Mouse (Mus musculus): ENCODE data around the gene Sh3kbp1. TPM values are rescaled to one million over a fixed set of nuclear protein-coding genes. Genes with fewer than 3 reads are reported as not detected.

Gene Sh3kbp1
- polyA plus RNA-seq, 1 experiment from 2014 or later: 38.7 TPM

GRCm38 (mm10) chrX:159973730-159974129 is 346.7 kb downstream of the Sh3kbp1 start:
- H3K9me3 ChIP-seq (ENCODE audit: control insufficient read depth, low read length): no peaks in the 10 kb centered on the region
- peak; percentile 55 for DNase-seq (ENCODE audit: low spot score)
- WGBS: 32% methylated on average over 5 of the region's 5 CpGs
- no peaks in the 10 kb centered on the region for H3K27me3 ChIP-seq (replicated peaks; ENCODE audit: control insufficient read depth, insufficient read depth, low read length)
- no peak for ATAC-seq (replicated peaks; ENCODE audit: low FRiP score, low TSS enrichment, low read depth)
- H3K36me3 ChIP-seq (ENCODE audit: control insufficient read depth, insufficient read depth, low read length): no peaks in the 10 kb centered on the region
- H3K9ac ChIP-seq (ENCODE audit: low read length): no peak overlapping the region
- no peaks in the 10 kb centered on the region for H3K4me1 ChIP-seq (replicated peaks; ENCODE audit: control insufficient read depth, insufficient read depth, low read length)
- H3K4me3 ChIP-seq (ENCODE audit: low read depth, low read length): no peak overlapping the region
- H3K4me2 ChIP-seq (ENCODE audit: low read length): no peak overlapping the region
- no peak overlapping the region for H3K27ac ChIP-seq (ENCODE audit: low read depth)

- no peaks in the 10 kb centered on the region for H3K9me3 ChIP-seq (ENCODE audit: control insufficient read depth, low read length)
- H3K4me3 ChIP-seq (ENCODE audit: low read depth, low read length): no peak overlapping the region
- WGBS: 86% methylated on average over 3 of the region's 3 CpGs
- ATAC-seq (replicated peaks; ENCODE audit: low FRiP score, low TSS enrichment, low read depth) (no peak), DNase-seq (ENCODE audit: low spot score) (no peak)
- no peaks in the 10 kb centered on the region for H3K27me3 ChIP-seq (replicated peaks; ENCODE audit: control insufficient read depth, insufficient read depth, low read length)
- no peak overlapping the region for H3K4me2 ChIP-seq (ENCODE audit: low read length)
- no peaks in the 10 kb centered on the region for H3K36me3 ChIP-seq (ENCODE audit: control insufficient read depth, insufficient read depth, low read length)
- H3K27ac ChIP-seq (ENCODE audit: low read depth): no peak overlapping the region
- H3K9ac ChIP-seq (ENCODE audit: low read length): no peak overlapping the region
- H3K4me1 ChIP-seq (replicated peaks; ENCODE audit: control insufficient read depth, insufficient read depth, low read length): no peaks in the 10 kb centered on the region
Observed at GRCm38 (mm10) chrX:159976243-159976642, 349.2 kb downstream of the Sh3kbp1 start.

GRCm38 (mm10) chrX:159988002-159988960 is 361.2 kb downstream of the Sh3kbp1 start, which contains the start of gene Map3k15:
Gene Map3k15 (plus strand): TSS chrX:159988433.
- H3K9me3 ChIP-seq (ENCODE audit: control insufficient read depth, low read length): no peaks in the 10 kb centered on the region
- no peaks in the 10 kb centered on the region for H3K4me1 ChIP-seq (replicated peaks; ENCODE audit: control insufficient read depth, insufficient read depth, low read length)
- H3K36me3 ChIP-seq (ENCODE audit: control insufficient read depth, insufficient read depth, low read length): no peaks in the 10 kb centered on the region
- H3K27ac ChIP-seq (ENCODE audit: low read depth): no peak within 1 kb of the TSS
- DNase-seq (ENCODE audit: low spot score) (peak; percentile 69), ATAC-seq (replicated peaks; ENCODE audit: low FRiP score, low TSS enrichment, low read depth) (peak; percentile 85)
- peak within 1 kb of the TSS; percentile 65 for H3K4me2 ChIP-seq (ENCODE audit: low read length)
- peak within 1 kb of the TSS; percentile 38 for H3K4me3 ChIP-seq (ENCODE audit: low read depth, low read length)
- H3K9ac ChIP-seq (ENCODE audit: low read length): peak within 1 kb of the TSS; percentile 35
- 31% methylated on average over 43 of the region's 108 CpGs for WGBS
- 0 out of 2 replicates have a peak, but pooled peaks cover 12% of the 10 kb centered on the region for H3K27me3 ChIP-seq (replicated peaks; ENCODE audit: control insufficient read depth, insufficient read depth, low read length)

- no peak overlapping the region for H3K27ac ChIP-seq (ENCODE audit: low read depth)
- DNase-seq (ENCODE audit: low spot score): no peak
- ATAC-seq (replicated peaks; ENCODE audit: low FRiP score, low TSS enrichment, low read depth): no peak
- 84% methylated on average over 6 of the region's 6 CpGs for WGBS
- H3K36me3 ChIP-seq (ENCODE audit: control insufficient read depth, insufficient read depth, low read length): no peaks in the 10 kb centered on the region
- H3K9me3 ChIP-seq (ENCODE audit: control insufficient read depth, low read length): no peaks in the 10 kb centered on the region
- no peaks in the 10 kb centered on the region for H3K27me3 ChIP-seq (replicated peaks; ENCODE audit: control insufficient read depth, insufficient read depth, low read length)
- no peak overlapping the region for H3K9ac ChIP-seq (ENCODE audit: low read length)
- no peaks in the 10 kb centered on the region for H3K4me1 ChIP-seq (replicated peaks; ENCODE audit: control insufficient read depth, insufficient read depth, low read length)
- no peak overlapping the region for H3K4me3 ChIP-seq (ENCODE audit: low read depth, low read length)
- H3K4me2 ChIP-seq (ENCODE audit: low read length): no peak overlapping the region
Observed at GRCm38 (mm10) chrX:159995808-159996207, 368.7 kb downstream of the Sh3kbp1 start.

Other genes starting within 250 kb of the Sh3kbp1 start
- 1.6 and 1.9 TPM in 2 replicates for gene Map7d2, start 212.7 kb upstream of the Sh3kbp1 start, polyA plus RNA-seq (2014; fragmentation: Nextera tagmentation; extraction: Ambion mirVana)
- gene Bclaf3, start 100.6 kb upstream of the Sh3kbp1 start, polyA plus RNA-seq (2014; fragmentation: Nextera tagmentation; extraction: Ambion mirVana): 18.4 and 21.9 TPM in 2 replicates

All from intestine, embryonic 14.5 days (tissue).